Mouse (Mus musculus) heart, adult 2 months (tissue): ENCODE measurements around the gene Plekhm2. TPM values are rescaled to one million over a fixed set of nuclear protein-coding genes. Genes with fewer than 3 reads are reported as not detected.

Source experiments
- DNase-seq, 2 experiments: peaks; one replicate each; pipeline ENCODE4 v3.0.0; 2021
- H3K27ac ChIP-seq: fragments of 200-600 bp; 2 replicates; pipeline ENCODE4 v1.8.1; 2022
- H3K27me3 ChIP-seq: fragments of 200-500 bp; 2 replicates; pipeline ENCODE4 v1.6.1; 2012; ENCODE audit warnings: mild to moderate bottlenecking, low read length, inconsistent platforms, mixed read lengths; ENCODE audit not compliant: control insufficient read depth, insufficient read depth
- H3K36me3 ChIP-seq: fragments of 200-500 bp; 2 replicates; pipeline ENCODE4 v1.6.1; 2012; ENCODE audit warnings: low read length, inconsistent platforms; ENCODE audit not compliant: control insufficient read depth, insufficient read depth
- H3K4me1 ChIP-seq: fragments of 200-500 bp; 2 replicates; pipeline ENCODE4 v1.6.1; 2011; ENCODE audit warnings: low read length; ENCODE audit not compliant: control insufficient read depth, insufficient read depth
- H3K4me3 ChIP-seq: fragments of 200-600 bp; 2 replicates; pipeline ENCODE4 v1.8.1; 2022
- H3K79me2 ChIP-seq: fragments of 200-500 bp; replicated peaks from 2 replicates; pipeline ENCODE4 v1.6.1; 2012; ENCODE audit warnings: mild to moderate bottlenecking, inconsistent platforms, low read length, moderate library complexity, mixed read lengths; ENCODE audit not compliant: control insufficient read depth, insufficient read depth
- H3K9ac ChIP-seq: fragments of 200-500 bp; 2 replicates; pipeline ENCODE4 v1.6.1; 2012; ENCODE audit warnings: low read depth, mild to moderate bottlenecking, control low read depth, inconsistent platforms, low read length, mixed read lengths
- CTCF ChIP-seq: fragments of 200-600 bp; IDR thresholded peaks from 2 replicates; pipeline ENCODE4 v1.8.1; 2022; ENCODE audit warnings: antibody characterized with exemption, mild to moderate bottlenecking, moderate library complexity
- EP300 ChIP-seq: fragments of 200-500 bp; IDR thresholded peaks from 2 replicates; pipeline ENCODE4 v1.6.1; 2011; ENCODE audit warnings: low read depth, low read length, control low read depth; ENCODE audit not compliant: insufficient read depth
- POLR2A ChIP-seq: fragments of 200-500 bp; IDR thresholded peaks from 2 replicates; pipeline ENCODE4 v1.6.1; 2011; ENCODE audit warnings: mild to moderate bottlenecking, low read depth, low read length, control low read depth; ENCODE audit not compliant: insufficient read depth
- WGBS: fragments of 180-500 bp; shearing (Covaris S2); methylation state at CpG from one replicate; pipeline ENCODE4 v1.1.7; 2018; 5-methylcytosine and 5-hydroxymethylcytosine counted together
- intact Hi-C: fragments of 180-260 bp; cut with DNase I; formaldehyde crosslinking; loops from one replicate; pipeline ENCODE4 v1.15.1; 2025
- polyA plus RNA-seq: library from polyadenylated mRNA; depleted of rRNA; stranded (reverse); fragments of >200 nt; gene quantifications from 2 replicates; pipeline ENCODE4 v1.2.3, GENCODE M21; 2012
- total RNA-seq, 2 experiments: library from RNA; stranded (reverse); gene quantifications; 2 replicates each; pipeline ENCODE4 v1.2.3; 2021

Plekhm2 gene
- total and polyA plus RNA-seq, 3 experiments: 95.2 to 126 (median 111) TPM

DNA sequence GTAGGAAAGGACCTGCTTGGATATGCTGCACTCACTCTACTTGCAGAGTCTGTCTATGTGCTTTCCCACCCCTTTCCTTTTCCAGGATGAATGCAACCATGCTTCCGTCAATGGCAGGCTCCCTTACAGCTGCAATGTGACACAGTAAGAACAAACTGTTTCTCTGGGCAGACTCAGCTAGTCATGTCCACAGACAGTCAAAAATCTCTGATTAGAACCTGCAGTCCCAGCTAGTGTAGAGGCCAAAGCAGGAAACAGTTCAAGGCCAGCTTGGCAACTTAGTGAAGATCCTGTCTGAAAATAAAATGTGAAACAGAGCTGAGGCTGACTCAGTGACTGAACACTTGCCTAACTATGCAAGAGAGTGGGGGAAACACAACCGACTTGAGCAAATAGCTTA, 39.9 kb upstream of the Plekhm2 start:
- TF ChIP-seq CTCF: no peak
- no peak for TF ChIP-seq EP300
- no peak for TF ChIP-seq POLR2A
- H3K36me3 ChIP-seq: peaks cover 16% of the 10 kb centered on the region
- no peak overlapping the region for H3K27ac ChIP-seq
- no peaks in the 10 kb centered on the region for H3K27me3 ChIP-seq
- H3K4me3 ChIP-seq: no peak overlapping the region
- intact Hi-C loops: no loop called here
- DNase-seq: peak in 1 of 2 experiments; percentile 29
- peaks cover 2% of the 10 kb centered on the region for H3K4me1 ChIP-seq
- no peak overlapping the region for H3K9ac ChIP-seq
- H3K79me2 ChIP-seq: peaks cover 4% of the 10 kb centered on the region
- WGBS: 62% methylated on average over 2 of the region's 2 CpGs

DNA sequence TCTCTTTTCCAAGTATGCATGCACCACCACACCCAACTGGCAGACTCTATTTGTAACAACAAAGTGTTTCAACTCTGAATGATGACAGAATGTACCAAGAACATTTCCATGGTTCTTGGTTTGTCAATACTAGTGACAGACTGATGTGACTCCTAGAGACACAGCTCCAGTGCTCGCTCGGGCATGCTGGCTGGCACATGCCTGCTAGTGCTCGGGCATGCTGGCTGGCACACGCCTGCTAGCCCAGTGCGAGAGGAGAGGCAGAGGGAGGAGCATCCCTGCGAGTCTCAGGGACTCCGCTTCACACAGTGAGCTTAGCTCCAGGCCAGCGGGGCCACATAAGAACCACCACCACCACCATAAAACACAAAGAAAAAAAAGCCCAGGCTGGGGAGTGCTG, 30.0 kb upstream of the Plekhm2 start:
- Histone ChIP-seq H3K36me3 (no peaks in the 10 kb centered on the region; the same call in 1 of the 2 replicates), H3K27me3 (no peaks in the 10 kb centered on the region), H3K4me1 (peaks cover 1% of the 10 kb centered on the region; the same call in 1 of the 2 replicates), H3K9ac (no peak overlapping the region), H3K79me2 (no peaks in the 10 kb centered on the region), H3K27ac (no peak overlapping the region), H3K4me3 (no peak overlapping the region)
- no peak for DNase-seq
- intact Hi-C loops: no loop called here
- WGBS: 69% methylated on average over 8 of the region's 8 CpGs
- TF ChIP-seq EP300 (no peak), CTCF (no peak), POLR2A (no peak)

GRCm38 (mm10) chr4:141688505-141688904, 23.8 kb upstream of the Plekhm2 start:
- Histone ChIP-seq H3K27me3 (no peaks in the 10 kb centered on the region), H3K4me1 (no peaks in the 10 kb centered on the region), H3K79me2 (no peaks in the 10 kb centered on the region), H3K36me3 (no peaks in the 10 kb centered on the region; the same call in none of the 2 replicates), H3K9ac (no peak overlapping the region), H3K27ac (no peak overlapping the region), H3K4me3 (no peak overlapping the region)
- no peak for TF ChIP-seq CTCF
- no peak for TF ChIP-seq POLR2A
- TF ChIP-seq EP300: no peak
- WGBS: 89% methylated on average over 8 of the region's 8 CpGs
- intact Hi-C loops: no loop called here
- DNase-seq: no peak

DNA sequence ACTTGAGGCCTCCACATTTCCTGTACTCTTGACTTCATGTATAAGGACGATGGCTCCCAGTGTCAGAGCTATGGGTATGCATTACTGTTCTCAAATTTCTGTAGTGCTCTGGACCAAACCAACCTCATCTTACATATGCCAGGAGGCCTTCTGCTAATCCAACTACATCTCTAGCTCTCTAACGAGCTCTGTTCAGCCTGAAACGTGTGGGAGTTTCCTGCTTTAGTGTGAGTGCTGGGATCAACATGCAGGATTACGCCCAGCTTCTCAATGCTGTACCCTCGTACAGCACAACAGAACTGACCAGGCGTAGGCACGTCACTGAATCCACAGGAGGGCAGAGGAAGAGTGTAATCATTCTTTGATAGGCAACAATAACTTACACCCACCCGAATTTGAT, 21.8 kb upstream of the Plekhm2 start:
- H3K79me2 ChIP-seq: no peaks in the 10 kb centered on the region
- no peak overlapping the region for H3K4me3 ChIP-seq
- H3K36me3 ChIP-seq: peaks cover 4% of the 10 kb centered on the region
- no peak overlapping the region for H3K9ac ChIP-seq
- no peak overlapping the region for H3K27ac ChIP-seq
- no peaks in the 10 kb centered on the region for H3K27me3 ChIP-seq
- WGBS: 51% methylated on average over 8 of the region's 8 CpGs
- no peak for DNase-seq
- peaks cover 5% of the 10 kb centered on the region for H3K4me1 ChIP-seq
- intact Hi-C loops: no loop called here
- TF ChIP-seq POLR2A (no peak), CTCF (no peak), EP300 (no peak)

- Histone ChIP-seq H3K4me3 (no peak overlapping the region), H3K27ac (no peak overlapping the region), H3K9ac (no peak overlapping the region), H3K27me3 (no peaks in the 10 kb centered on the region), H3K36me3 (peaks cover 4% of the 10 kb centered on the region), H3K79me2 (no peaks in the 10 kb centered on the region), H3K4me1 (peaks cover 5% of the 10 kb centered on the region)
- DNase-seq: no peak
- WGBS: 54% methylated on average over 3 of the region's 3 CpGs
- TF ChIP-seq EP300: no peak
- intact Hi-C loops: no loop called here
These were observed 21.4 kb upstream of the Plekhm2 start for GRCm38 (mm10) chr4:141686093-141686492.

GRCm38 (mm10) chr4:141685499-141685898, 20.8 kb upstream of the Plekhm2 start, which contains the start of gene Rsc1a1:
Gene Rsc1a1 (minus strand): TSS chr4:141685599.
- H3K36me3 ChIP-seq: peaks cover 4% of the 10 kb centered on the region
- H3K4me3 ChIP-seq: no peak within 1 kb of the TSS
- DNase-seq: no peak
- no peak within 1 kb of the TSS for H3K27ac ChIP-seq
- peaks cover 5% of the 10 kb centered on the region for H3K4me1 ChIP-seq
- TF ChIP-seq CTCF: no peak
- TF ChIP-seq POLR2A: no peak
- no peak for TF ChIP-seq EP300
- no peak within 1 kb of the TSS for H3K9ac ChIP-seq
- no peaks in the 10 kb centered on the region for H3K27me3 ChIP-seq
- intact Hi-C loops: no loop called here
- H3K79me2 ChIP-seq: no peaks in the 10 kb centered on the region
- 97% methylated on average over 6 of the region's 6 CpGs for WGBS
